ENCODE assay signal across 12 mouse cellular contexts in the genomic region with DNA sequence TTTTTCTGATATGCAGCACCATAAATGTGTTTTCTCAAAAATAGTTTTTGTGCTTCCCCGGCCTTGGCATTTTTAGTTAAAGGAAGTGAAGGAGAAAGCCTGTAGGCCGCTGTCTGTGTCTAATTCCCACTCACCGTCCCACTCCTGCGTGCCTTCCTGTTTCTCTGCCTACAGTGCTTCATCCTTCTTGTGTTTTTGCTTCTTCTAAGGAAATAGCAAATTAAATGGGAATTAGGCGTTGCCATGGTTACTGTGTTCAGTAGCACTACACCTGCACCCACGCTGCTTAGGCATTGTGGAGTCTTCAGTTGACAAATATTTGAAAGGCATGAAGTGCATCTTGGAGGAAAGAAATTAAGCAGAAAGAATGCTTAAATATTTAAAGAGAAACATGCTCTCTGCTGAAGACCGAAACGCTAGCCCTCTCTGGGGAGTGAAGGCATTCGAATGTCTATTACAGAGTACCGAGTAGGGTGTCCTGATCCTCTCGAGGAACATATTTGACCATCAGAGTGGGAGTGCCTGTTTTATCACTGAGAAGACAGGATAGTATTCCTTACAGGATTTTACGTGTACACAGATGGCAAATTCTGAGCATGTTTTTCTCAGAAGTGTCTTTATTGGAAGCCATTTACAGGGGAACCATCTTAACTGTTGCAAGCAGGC. TPM values are rescaled to one million over a fixed set of nuclear protein-coding genes. Genes with fewer than 3 reads are reported as not detected.
DNase-seq lines count a peak whose midpoint lies in the region; ATAC-seq and TF ChIP-seq lines count a peak whose summit lies in the region.
"Had no signal": no experiment of that assay in that cellular context is flagged by ENCODE, and none has a peak within 500 bp of the region (broad histone marks: within the 10 kb centered on the region; RNA-seq: fewer than 3 reads in every experiment).

No protein-coding gene starts in this region.

- 0 out of 2 replicates have a peak, but pooled peaks cover 4% of the 10 kb centered on the region for H3K36me3 ChIP-seq in midbrain, embryonic 14.5 days (ENCODE audit: control insufficient read depth, insufficient read depth, low read length)
- no peaks in the 10 kb centered on the region for H3K36me3 ChIP-seq in midbrain, embryonic 11.5 days (ENCODE audit: control insufficient read depth, insufficient read depth, low read length)
- 0 out of 2 replicates have a peak, but pooled peaks cover under 1% of the 10 kb centered on the region for H3K36me3 ChIP-seq in hindbrain, embryonic 15.5 days

- H3K27ac ChIP-seq in gastrocnemius, adult 2 months, result peak overlapping the region; percentile 40; the same call in 1 of the 2 replicates
- no peak overlapping the region; the same call in 1 of the 2 replicates for H3K27ac ChIP-seq in midbrain, embryonic 14.5 days (replicated peaks; ENCODE audit: low read depth, low read length)
- no peak overlapping the region for H3K27ac ChIP-seq in midbrain, embryonic 11.5 days (ENCODE audit: low read depth, low read length)
- H3K27ac ChIP-seq in hindbrain, embryonic 15.5 days (replicated peaks), result 0 out of 2 replicates have a peak overlapping the region, but pooled peaks have one; percentile 28

- intact Hi-C loops in gastrocnemius, adult 2 months (cut with DNase I), result no loop called here

- H3K4me2 ChIP-seq in midbrain, embryonic 14.5 days (ENCODE audit: low read length), result peak overlapping the region; percentile 28; the same call in 1 of the 2 replicates
- no peak overlapping the region for H3K4me2 ChIP-seq in midbrain, embryonic 11.5 days
- H3K4me2 ChIP-seq in hindbrain, embryonic 15.5 days, result peak overlapping the region; percentile 10; the same call in 1 of the 2 replicates

- H3K9ac ChIP-seq in midbrain, embryonic 14.5 days (replicated peaks; ENCODE audit: low read length), result no peak overlapping the region
- no peak overlapping the region for H3K9ac ChIP-seq in midbrain, embryonic 11.5 days (ENCODE audit: low read length)
- H3K9ac ChIP-seq in hindbrain, embryonic 15.5 days, result no peak overlapping the region

- H3K4me3 ChIP-seq in gastrocnemius, adult 2 months, result peak overlapping the region; percentile 54
- no peak overlapping the region for H3K4me3 ChIP-seq in midbrain, embryonic 14.5 days (replicated peaks; ENCODE audit: low read depth, low read length)
- H3K4me3 ChIP-seq in midbrain, embryonic 11.5 days (ENCODE audit: low read depth, low read length), result no peak overlapping the region
- H3K4me3 ChIP-seq in hindbrain, embryonic 15.5 days, result no peak overlapping the region

- no peak for DNase-seq in gastrocnemius, adult 2 months
- no peak for DNase-seq in gastrocnemius, postnatal 10 days
- peak; percentile 59 for DNase-seq in midbrain, embryonic 14.5 days
- DNase-seq in midbrain, embryonic 11.5 days (ENCODE audit: low spot score, missing footprints), result no peak
- DNase-seq in right cerebral cortex, postnatal 10 days (ENCODE audit: low spot score in 2 of 2), result peak; percentile 31 to 56
- no peak for DNase-seq in kidney, postnatal 25 days
- no peak for DNase-seq in thymus, postnatal 4 days
- DNase-seq: adrenal gland, postnatal 25 days; cerebellum, adult 9-11 months; kidney, postnatal 14 days had no signal

- no peak for TF ChIP-seq CTCF in gastrocnemius, adult 2 months (IDR thresholded peaks at IDR 0.05)

- 38% methylated on average over 12 of the region's 12 CpGs for WGBS in midbrain, embryonic 14.5 days
- WGBS in midbrain, embryonic 11.5 days, result 51% methylated on average over 12 of the region's 12 CpGs
- WGBS in hindbrain, embryonic 15.5 days, result 44% methylated on average over 12 of the region's 12 CpGs

- ATAC-seq in midbrain, embryonic 14.5 days (ENCODE audit: low FRiP score, low TSS enrichment), result no peak
- no peak for ATAC-seq in midbrain, embryonic 11.5 days (ENCODE audit: low FRiP score)
- peak; percentile 73; the same call in 1 of the 2 replicates for ATAC-seq in hindbrain, embryonic 15.5 days (ENCODE audit: low FRiP score, low read depth)

- H3K9me3 ChIP-seq in midbrain, embryonic 14.5 days (ENCODE audit: control insufficient read depth, low read length), result no peaks in the 10 kb centered on the region
- H3K9me3 ChIP-seq in midbrain, embryonic 11.5 days (ENCODE audit: control insufficient read depth, low read length), result no peaks in the 10 kb centered on the region
- no peaks in the 10 kb centered on the region for H3K9me3 ChIP-seq in hindbrain, embryonic 15.5 days

- peaks cover 18% of the 10 kb centered on the region for H3K4me1 ChIP-seq in midbrain, embryonic 14.5 days (ENCODE audit: control insufficient read depth, insufficient read depth, low read length)
- peaks cover 12% of the 10 kb centered on the region; the same call in 1 of the 2 replicates for H3K4me1 ChIP-seq in midbrain, embryonic 11.5 days (ENCODE audit: control insufficient read depth, insufficient read depth, low read length)
- H3K4me1 ChIP-seq in hindbrain, embryonic 15.5 days (replicated peaks), result peaks cover 23% of the 10 kb centered on the region

- no peaks in the 10 kb centered on the region for H3K27me3 ChIP-seq in midbrain, embryonic 14.5 days (ENCODE audit: control insufficient read depth, insufficient read depth, low read length)
- no peaks in the 10 kb centered on the region for H3K27me3 ChIP-seq in midbrain, embryonic 11.5 days (ENCODE audit: control insufficient read depth, insufficient read depth, low read length)
- H3K27me3 ChIP-seq in hindbrain, embryonic 15.5 days, result no peaks in the 10 kb centered on the region

RNA-seq across cellular contexts. Expression of a gene that starts 12.1 kb away (rescaled TPM):
- 1 to 10 TPM; 2.2 to 4.4 TPM for total RNA-seq in gastrocnemius, adult 2 months (2021)
- total RNA-seq in gastrocnemius, postnatal 10 days (2021), result 10 to 100 TPM in 1 of 2 experiments, 1 to 10 TPM in 1; 7.5 to 12.3 TPM
- 489 and 491 TPM in 2 replicates for polyA plus RNA-seq in midbrain, embryonic 14.5 days (2014; fragmentation: Nextera tagmentation; extraction: Ambion mirVana)
- 194 and 213 TPM in 2 replicates for polyA plus RNA-seq in midbrain, embryonic 11.5 days (2014; fragmentation: Nextera tagmentation; extraction: Ambion mirVana)
- 362 and 369 TPM in 2 replicates for polyA plus RNA-seq in hindbrain, embryonic 15.5 days (2015; fragmentation: Nextera tagmentation; extraction: Ambion mirVana)
- total RNA-seq: megakaryocyte progenitor cell, adult 5-6 weeks had no signal

Comparison
In these comparisons a context has a peak if more than half of its experiments do, and no peak if none do; other contexts are left out.
1. DNase-seq: peak in midbrain, embryonic 14.5 days (single experiment) and right cerebral cortex, postnatal 10 days (2 of 2); none in gastrocnemius, adult 2 months (single experiment), gastrocnemius, postnatal 10 days (single experiment), midbrain, embryonic 11.5 days (single experiment), kidney, postnatal 25 days (0 of 2) and thymus, postnatal 4 days (single experiment).
2. H3K27ac ChIP-seq: peak in gastrocnemius, adult 2 months (single experiment) and hindbrain, embryonic 15.5 days (single experiment); none in midbrain, embryonic 14.5 days (single experiment) and midbrain, embryonic 11.5 days (single experiment).